Mouse (Mus musculus) lung, embryonic 14.5 days (tissue): ENCODE data around the gene Bach2. TPM values are rescaled to one million over a fixed set of nuclear protein-coding genes. Genes with fewer than 3 reads are reported as not detected.

ENCODE experiments used
- ATAC-seq: fragments of 200-750 bp; cut with Nextera tagmentation; 2 replicates; pipeline ENCODE4 v1.8.0; 2017; ENCODE audit warnings: mild to moderate bottlenecking, moderate TSS enrichment, moderate library complexity; ENCODE audit not compliant: insufficient read depth
- DNase-seq: peaks from one replicate; pipeline ENCODE4 v3.0.0-alpha.2; 2015
- H3K27ac ChIP-seq: fragments of 300-500 bp; sonication (generic); 2 replicates; pipeline ENCODE4 v1.5.1; 2014; ENCODE audit warnings: low read depth, mild to moderate bottlenecking, moderate library complexity
- H3K27me3 ChIP-seq: fragments of 300-500 bp; sonication (generic); 2 replicates; pipeline ENCODE4 v1.6.1; 2014; ENCODE audit warnings: low read length, control low read depth; ENCODE audit not compliant: insufficient read depth
- H3K36me3 ChIP-seq: fragments of 300-500 bp; sonication (generic); 2 replicates; pipeline ENCODE4 v1.6.1; 2014; ENCODE audit warnings: control low read depth; ENCODE audit not compliant: insufficient read depth
- H3K4me1 ChIP-seq: fragments of 300-500 bp; sonication (generic); 2 replicates; pipeline ENCODE4 v1.6.1; 2014; ENCODE audit warnings: antibody characterized with exemption, control low read depth; ENCODE audit not compliant: insufficient read depth
- H3K4me2 ChIP-seq: fragments of 300-500 bp; sonication (generic); 2 replicates; pipeline ENCODE4 v1.6.1; 2014; ENCODE audit warnings: mild to moderate bottlenecking
- H3K4me3 ChIP-seq: fragments of 300-500 bp; sonication (generic); 2 replicates; pipeline ENCODE4 v1.5.1; 2014; ENCODE audit warnings: low read depth, low read length
- H3K9ac ChIP-seq: fragments of 300-500 bp; sonication (generic); 2 replicates; pipeline ENCODE4 v1.6.1; 2014
- H3K9me3 ChIP-seq: fragments of 300-500 bp; sonication (generic); 2 replicates; pipeline ENCODE4 v1.6.1; 2016; ENCODE audit warnings: low read depth, low read length, control low read depth
- CTCF ChIP-seq: IDR thresholded peaks from 2 replicates; pipeline ENCODE4 v1.5.1; 2016; ENCODE audit warnings: antibody characterized with exemption, low read depth
- WGBS: fragments of 180-500 bp; shearing (Covaris S2); extraction: QIAGEN DNeasy Blood & Tissue Kit; methylation state at CpG from one replicate; pipeline ENCODE4 v1.1.7; 2014; 5-methylcytosine and 5-hydroxymethylcytosine counted together
- polyA plus RNA-seq: library from polyadenylated mRNA; unstranded; fragments of >200 nt; fragmentation: Nextera tagmentation; extraction: Ambion mirVana; gene quantifications from 2 replicates; pipeline ENCODE4 v1.2.1, GENCODE M21; 2014

The Bach2 gene
- polyA plus RNA-seq, 1 experiment from 2014 or later = 16.1 TPM

DNA sequence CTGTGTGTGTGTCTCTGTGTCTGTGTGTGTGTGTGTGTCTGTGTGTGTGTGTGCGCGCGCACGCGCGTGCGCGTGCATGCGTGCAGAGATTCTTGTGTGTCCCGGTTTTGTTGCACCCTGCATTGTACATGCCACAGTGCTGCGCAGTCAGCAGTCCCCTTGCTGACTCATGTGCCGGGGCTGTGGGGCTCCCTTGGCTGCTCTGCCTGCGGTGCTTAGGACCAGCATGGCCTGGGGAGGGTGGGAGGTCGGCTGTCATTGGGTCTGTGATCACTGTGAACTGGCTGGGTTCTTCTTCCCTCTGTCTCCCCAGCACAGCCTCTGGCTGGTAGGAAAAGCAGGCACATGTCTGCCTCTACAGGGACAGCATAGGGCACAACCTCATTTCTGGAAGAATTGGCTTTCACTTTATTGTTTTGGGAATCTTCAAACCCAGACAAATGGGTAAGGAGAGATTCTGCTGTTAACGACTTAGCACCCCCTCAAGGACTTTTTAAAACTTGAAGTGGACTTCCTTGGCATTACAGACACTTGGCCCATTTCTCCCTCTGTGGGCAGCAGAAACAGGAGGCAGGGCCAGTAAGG lies 11.2 kb downstream of the Bach2 start:
- peaks cover 40% of the 10 kb centered on the region for H3K4me1 ChIP-seq
- ATAC-seq = peak; percentile 47
- H3K9ac ChIP-seq = peak overlapping the region; percentile 17; the same call in 1 of the 2 replicates
- no peaks in the 10 kb centered on the region for H3K9me3 ChIP-seq
- peak; percentile 55 for DNase-seq
- H3K4me2 ChIP-seq = peak overlapping the region; percentile 56
- WGBS = 62% methylated on average over 15 of the region's 15 CpGs
- no peak overlapping the region for H3K4me3 ChIP-seq
- no peak; the same call in 1 of the 2 replicates for TF ChIP-seq CTCF
- peak overlapping the region; percentile 92 for H3K27ac ChIP-seq
- no peaks in the 10 kb centered on the region for H3K36me3 ChIP-seq
- no peaks in the 10 kb centered on the region for H3K27me3 ChIP-seq

GRCm38 (mm10) chr4:32250333-32251004 lies 11.9 kb downstream of the Bach2 start:
- H3K4me1 ChIP-seq = peaks cover 40% of the 10 kb centered on the region
- peak overlapping the region; percentile 46 for H3K9ac ChIP-seq
- no peaks in the 10 kb centered on the region for H3K9me3 ChIP-seq
- peak overlapping the region; percentile 19; the same call in 1 of the 2 replicates for H3K4me3 ChIP-seq
- H3K27ac ChIP-seq = peak overlapping the region; percentile 92
- no peaks in the 10 kb centered on the region for H3K27me3 ChIP-seq
- ATAC-seq (peak; percentile 62), DNase-seq (peak; percentile 81)
- TF ChIP-seq CTCF = no peak
- peak overlapping the region; percentile 56 for H3K4me2 ChIP-seq
- H3K36me3 ChIP-seq = no peaks in the 10 kb centered on the region
- WGBS = 6% methylated on average over 16 of the region's 16 CpGs

DNA sequence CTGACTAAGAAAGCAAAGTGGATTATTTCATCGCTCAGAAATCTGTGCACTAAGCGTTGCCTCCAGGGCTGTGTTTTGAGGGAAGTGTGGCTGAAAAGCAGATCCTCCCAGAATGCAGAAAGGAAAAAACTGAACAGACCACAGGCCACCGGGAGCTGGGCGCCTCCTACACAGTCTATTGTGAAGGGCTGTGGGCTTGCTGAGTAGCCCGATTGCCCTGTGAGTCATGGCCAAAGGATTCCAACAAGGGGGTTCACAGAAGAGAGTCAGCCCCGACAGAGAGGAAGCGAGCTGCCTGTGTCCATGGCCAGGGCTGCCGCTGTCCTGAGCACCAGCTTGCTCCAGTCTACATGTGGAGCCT lies 12.4 kb downstream of the Bach2 start:
- Histone ChIP-seq H3K27ac (peak overlapping the region; percentile 92), H3K27me3 (no peaks in the 10 kb centered on the region), H3K9me3 (no peaks in the 10 kb centered on the region), H3K36me3 (no peaks in the 10 kb centered on the region), H3K9ac (peak overlapping the region; percentile 46), H3K4me3 (peak overlapping the region; percentile 19; the same call in 1 of the 2 replicates), H3K4me1 (peaks cover 37% of the 10 kb centered on the region), H3K4me2 (peak overlapping the region; percentile 56)
- no peak for TF ChIP-seq CTCF
- WGBS = 8% methylated on average over 8 of the region's 8 CpGs
- ATAC-seq = peak; percentile 67
- DNase-seq = peak; percentile 72

DNA sequence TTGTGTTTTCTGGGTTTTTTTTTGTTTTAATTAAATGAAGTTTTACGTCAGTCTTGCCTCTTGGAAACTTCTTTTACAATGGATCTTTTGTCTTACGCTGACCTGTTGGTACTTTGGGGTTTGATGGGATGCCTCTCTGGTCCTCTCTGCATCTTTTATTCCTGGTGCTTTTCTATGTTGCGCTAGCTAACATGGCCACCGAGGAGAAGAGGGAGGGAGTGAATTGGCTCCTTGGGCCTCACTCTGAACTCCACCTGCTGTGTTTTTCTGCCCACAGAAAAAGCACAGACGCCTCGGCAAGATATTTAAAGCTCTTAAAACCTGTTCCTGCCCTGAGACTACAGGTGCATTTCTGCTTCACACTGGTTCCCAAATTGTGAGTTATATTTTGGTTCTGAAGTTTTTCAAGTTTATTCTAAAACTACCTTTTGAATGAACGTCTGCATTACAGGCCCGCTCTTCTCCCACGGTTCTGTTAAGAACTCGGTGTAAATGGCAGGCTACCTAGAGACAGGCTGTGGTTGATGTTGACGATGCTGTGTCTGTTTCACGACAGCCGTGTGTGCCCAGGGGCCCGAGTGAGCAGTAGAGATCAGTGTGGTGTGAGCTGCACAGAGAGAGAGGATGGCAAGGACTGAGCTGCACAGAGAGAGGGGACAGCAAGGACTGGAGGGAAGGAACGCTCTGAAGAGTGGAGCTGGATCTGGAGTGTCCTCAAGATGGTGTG lies 13.5 kb downstream of the Bach2 start:
- WGBS = 77% methylated on average over 15 of the region's 15 CpGs
- no peak overlapping the region for H3K27ac ChIP-seq
- TF ChIP-seq CTCF = no peak
- H3K4me2 ChIP-seq = no peak overlapping the region
- no peaks in the 10 kb centered on the region for H3K9me3 ChIP-seq
- no peaks in the 10 kb centered on the region for H3K36me3 ChIP-seq
- DNase-seq (no peak), ATAC-seq (no peak)
- H3K4me3 ChIP-seq = no peak overlapping the region
- H3K9ac ChIP-seq = no peak overlapping the region
- H3K27me3 ChIP-seq = no peaks in the 10 kb centered on the region
- H3K4me1 ChIP-seq = peaks cover 31% of the 10 kb centered on the region

DNA sequence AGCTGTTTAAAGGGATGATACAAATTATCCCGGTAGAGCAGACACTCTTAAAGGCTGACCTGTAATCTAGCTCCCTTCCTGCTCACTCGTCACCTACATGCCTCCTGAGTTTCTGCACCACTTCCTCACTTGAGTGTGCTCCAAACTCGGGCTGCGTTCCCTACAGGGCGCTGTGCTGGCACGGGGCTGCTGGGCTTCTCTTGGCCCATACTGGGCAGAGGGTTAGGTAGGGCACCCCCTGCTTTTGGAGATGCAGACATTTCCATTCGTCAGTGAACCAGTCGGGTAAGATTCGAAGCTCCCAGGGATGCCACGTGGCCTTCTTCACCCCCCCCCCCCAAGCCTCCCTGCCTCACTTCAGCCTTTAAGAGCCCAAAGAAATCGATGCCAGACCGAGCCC lies 19.1 kb downstream of the Bach2 start:
- H3K4me3 ChIP-seq = no peak overlapping the region
- H3K27ac ChIP-seq = no peak overlapping the region
- ATAC-seq = no peak
- no peaks in the 10 kb centered on the region for H3K36me3 ChIP-seq
- H3K4me2 ChIP-seq = no peak overlapping the region
- no peak for TF ChIP-seq CTCF
- no peaks in the 10 kb centered on the region for H3K27me3 ChIP-seq
- no peaks in the 10 kb centered on the region for H3K9me3 ChIP-seq
- WGBS = 66% methylated on average over 12 of the region's 12 CpGs
- DNase-seq = no peak
- no peaks in the 10 kb centered on the region for H3K4me1 ChIP-seq
- no peak overlapping the region for H3K9ac ChIP-seq

GRCm38 (mm10) chr4:32258093-32258492 lies 19.5 kb downstream of the Bach2 start:
- no peak for ATAC-seq
- Histone ChIP-seq H3K9me3 (no peaks in the 10 kb centered on the region), H3K27ac (no peak overlapping the region), H3K4me1 (no peaks in the 10 kb centered on the region; the same call in 1 of the 2 replicates), H3K27me3 (no peaks in the 10 kb centered on the region), H3K36me3 (no peaks in the 10 kb centered on the region), H3K4me3 (no peak overlapping the region), H3K4me2 (no peak overlapping the region), H3K9ac (no peak overlapping the region)
- DNase-seq = no peak
- TF ChIP-seq CTCF = no peak
- 88% methylated on average over 13 of the region's 13 CpGs for WGBS

DNA sequence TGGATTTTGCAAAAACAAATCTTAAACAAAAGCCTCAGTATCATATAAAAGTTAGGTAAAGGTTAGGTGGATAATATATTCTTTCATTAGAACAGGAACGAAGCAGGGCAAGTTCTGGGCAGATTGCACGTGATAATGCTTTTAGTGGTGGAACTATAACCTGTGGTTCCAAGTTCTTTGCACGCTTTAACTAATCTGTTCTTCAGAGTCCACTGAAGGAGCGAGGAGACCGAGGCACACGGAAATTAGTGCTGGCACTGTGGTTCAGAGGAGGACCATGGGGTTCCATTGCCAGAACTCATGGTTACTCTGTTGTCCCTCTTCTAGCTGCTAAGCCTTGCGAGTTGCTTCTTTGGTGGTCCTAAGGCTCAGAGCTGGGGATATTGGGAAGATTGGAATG lies 20.0 kb downstream of the Bach2 start:
- Histone ChIP-seq H3K27me3 (no peaks in the 10 kb centered on the region), H3K4me1 (no peaks in the 10 kb centered on the region; the same call in 1 of the 2 replicates), H3K9me3 (no peaks in the 10 kb centered on the region), H3K4me2 (no peak overlapping the region), H3K9ac (no peak overlapping the region), H3K4me3 (no peak overlapping the region), H3K36me3 (no peaks in the 10 kb centered on the region), H3K27ac (no peak overlapping the region)
- TF ChIP-seq CTCF = no peak
- WGBS = 95% methylated on average over 7 of the region's 7 CpGs
- ATAC-seq (no peak), DNase-seq (no peak)
